Mouse (Mus musculus) bone marrow, adult 2 months (tissue): ENCODE results near the gene Castor1.

Source experiments
- CTCF ChIP-seq: fragments of 200-500 bp; IDR thresholded peaks from 2 replicates; pipeline ENCODE4 v1.5.1; 2011; ENCODE audit warnings: low read length, control low read depth; ENCODE audit not compliant: control insufficient read depth, insufficient read depth
- POLR2A ChIP-seq: fragments of 200-500 bp; IDR thresholded peaks from 2 replicates; pipeline ENCODE4 v1.6.1; 2011; ENCODE audit warnings: low read depth, mild to moderate bottlenecking, control low read depth, low read length, borderline replicate concordance; ENCODE audit not compliant: control insufficient read depth

GRCm38 (mm10) chr11:4263296-4263695 is 45.3 kb downstream of the Castor1 start:
- TF ChIP-seq CTCF (no peak), POLR2A (no peak)
